Mouse (Mus musculus): ENCODE data around the gene Nufip2. TPM values are rescaled to one million over a fixed set of nuclear protein-coding genes. Genes with fewer than 3 reads are reported as not detected.
A peak's percentile ranks its signal among the peaks of the same experiment; 100 is the strongest.
"Not testable (repeated sequence)": the region's sequence is repeated elsewhere in the genome, so short reads cannot be mapped to it uniquely, and the experiment has no call there.

Gene Nufip2
- polyA plus RNA-seq, 1 experiment from 2014 or later = 5.3 TPM

DNA sequence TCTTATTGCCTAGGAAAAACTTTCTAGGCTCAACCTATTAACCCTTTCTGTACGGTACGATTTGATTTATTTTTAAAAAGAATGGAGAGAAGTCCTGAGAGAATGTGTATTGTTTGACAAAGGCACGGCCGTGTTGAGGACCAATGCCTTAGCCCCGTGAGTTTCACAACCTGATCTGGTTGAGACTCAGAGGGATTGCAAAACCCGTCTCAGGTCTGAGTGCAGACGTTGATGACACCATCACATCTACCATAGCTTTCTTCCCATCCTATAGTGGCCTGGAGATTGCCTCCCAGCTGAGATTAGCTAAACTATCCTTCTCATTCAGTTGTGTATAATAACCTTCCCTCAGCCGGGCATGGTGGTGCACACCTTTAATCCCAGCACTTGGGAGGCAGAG lies 21.9 kb upstream of the Nufip2 start:
- no peaks in the 10 kb centered on the region for H3K36me3 ChIP-seq (ENCODE audit: control insufficient read depth, insufficient read depth, low read length)
- H3K4me2 ChIP-seq = no peak overlapping the region
- H3K4me1 ChIP-seq (replicated peaks; ENCODE audit: control insufficient read depth, insufficient read depth, low read length) = no peaks in the 10 kb centered on the region
- ATAC-seq (replicated peaks; ENCODE audit: low FRiP score) (no peak), DNase-seq (ENCODE audit: low spot score) (no peak)
- no peaks in the 10 kb centered on the region for H3K27me3 ChIP-seq (replicated peaks; ENCODE audit: control insufficient read depth, insufficient read depth, low read length)
- 82% methylated on average over 8 of the region's 8 CpGs for WGBS
- no peak overlapping the region for H3K4me3 ChIP-seq (ENCODE audit: low read depth, low read length)
- H3K9ac ChIP-seq (ENCODE audit: low read depth, low read length) = no peak overlapping the region
- H3K9me3 ChIP-seq (ENCODE audit: control insufficient read depth, low read length) = no peaks in the 10 kb centered on the region
- no peak overlapping the region for H3K27ac ChIP-seq (ENCODE audit: low read depth, low read length)

DNA sequence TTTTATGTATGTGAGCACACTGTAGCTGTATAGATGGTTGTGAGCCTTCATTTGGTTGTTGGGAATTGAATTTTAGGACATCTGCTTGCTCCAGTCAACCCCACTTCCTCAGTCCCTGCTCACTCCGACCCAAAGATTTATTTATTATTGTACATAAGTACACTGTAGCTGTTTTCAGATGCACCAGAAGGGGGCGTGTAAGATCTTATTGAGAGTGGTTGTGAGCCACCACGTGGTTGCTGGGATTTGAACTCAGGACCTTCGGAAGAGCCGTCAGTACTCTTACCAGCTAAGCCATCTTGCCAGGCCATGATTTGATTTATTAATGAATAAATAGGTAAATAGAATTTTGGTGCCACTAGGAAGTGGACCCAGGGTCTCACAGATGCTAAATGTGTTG lies 20.6 kb upstream of the Nufip2 start:
- H3K27ac ChIP-seq (ENCODE audit: low read depth, low read length); ATAC-seq (replicated peaks; ENCODE audit: low FRiP score); H3K4me2 ChIP-seq; H3K4me3 ChIP-seq (ENCODE audit: low read depth, low read length); H3K4me1 ChIP-seq (replicated peaks; ENCODE audit: control insufficient read depth, insufficient read depth, low read length); DNase-seq (ENCODE audit: low spot score); H3K9me3 ChIP-seq (ENCODE audit: control insufficient read depth, low read length); H3K9ac ChIP-seq (ENCODE audit: low read depth, low read length); H3K27me3 ChIP-seq (replicated peaks; ENCODE audit: control insufficient read depth, insufficient read depth, low read length); H3K36me3 ChIP-seq (ENCODE audit: control insufficient read depth, insufficient read depth, low read length): not testable (repeated sequence)
- WGBS = 74% methylated on average over 5 of the region's 5 CpGs

DNA sequence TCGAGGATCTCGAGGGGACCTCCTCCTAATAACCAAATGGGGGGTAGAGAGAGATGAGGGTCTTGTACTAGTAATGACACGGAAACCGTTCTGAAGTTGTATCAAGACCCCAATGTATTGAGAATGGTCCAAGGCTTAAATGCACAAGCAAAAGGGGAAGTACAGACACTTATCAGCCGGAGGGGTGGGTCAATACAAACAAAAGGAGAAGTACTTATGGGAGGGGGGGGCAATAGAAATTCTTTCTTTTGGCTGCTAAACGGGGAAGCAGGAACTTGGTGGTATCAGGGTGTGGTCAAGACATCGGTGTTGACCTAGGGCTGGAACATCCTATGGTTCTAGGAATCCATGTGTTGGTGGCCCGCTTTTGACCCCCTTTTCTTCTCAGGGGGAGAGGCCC lies 19.2 kb upstream of the Nufip2 start:
- not testable (repeated sequence) for H3K36me3 ChIP-seq (ENCODE audit: control insufficient read depth, insufficient read depth, low read length); H3K4me3 ChIP-seq (ENCODE audit: low read depth, low read length)

DNA sequence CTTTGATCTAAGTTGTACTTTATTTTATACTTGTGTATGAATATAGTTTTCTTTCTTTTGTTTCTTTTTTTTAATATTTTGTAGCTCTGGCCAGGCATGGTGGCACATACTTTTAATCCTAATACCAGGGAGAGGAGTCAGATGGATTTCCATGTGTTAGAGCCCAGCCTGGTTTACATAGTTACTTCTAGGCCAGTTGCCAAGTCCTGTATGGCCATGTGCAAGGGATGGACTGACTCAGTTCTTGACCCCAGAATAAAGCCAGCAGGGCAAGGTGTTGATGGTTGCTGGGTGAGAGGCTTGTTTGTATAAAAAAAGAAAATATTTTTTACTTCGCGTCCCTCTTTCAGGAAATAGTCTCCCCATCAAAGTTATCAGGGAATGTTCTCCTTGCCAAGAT lies 13.2 kb upstream of the Nufip2 start:
- H3K4me1 ChIP-seq (replicated peaks; ENCODE audit: control insufficient read depth, insufficient read depth, low read length) = no peaks in the 10 kb centered on the region
- no peak overlapping the region for H3K27ac ChIP-seq (ENCODE audit: low read depth, low read length)
- H3K4me3 ChIP-seq (ENCODE audit: low read depth, low read length) = no peak overlapping the region
- DNase-seq (ENCODE audit: low spot score) (no peak), ATAC-seq (replicated peaks; ENCODE audit: low FRiP score) (no peak)
- no peak overlapping the region for H3K4me2 ChIP-seq
- WGBS = 94% methylated on average over 2 of the region's 2 CpGs
- no peak overlapping the region for H3K9ac ChIP-seq (ENCODE audit: low read depth, low read length)
- no peaks in the 10 kb centered on the region for H3K9me3 ChIP-seq (ENCODE audit: control insufficient read depth, low read length)
- no peaks in the 10 kb centered on the region for H3K27me3 ChIP-seq (replicated peaks; ENCODE audit: control insufficient read depth, insufficient read depth, low read length)
- H3K36me3 ChIP-seq (ENCODE audit: control insufficient read depth, insufficient read depth, low read length) = no peaks in the 10 kb centered on the region

More for the DNA sequence above, 19.2 kb upstream of the Nufip2 start:
- not testable (repeated sequence) for H3K9me3 ChIP-seq (ENCODE audit: control insufficient read depth, low read length); H3K9ac ChIP-seq (ENCODE audit: low read depth, low read length); DNase-seq (ENCODE audit: low spot score); H3K4me1 ChIP-seq (replicated peaks; ENCODE audit: control insufficient read depth, insufficient read depth, low read length); ATAC-seq (replicated peaks; ENCODE audit: low FRiP score); H3K4me2 ChIP-seq; H3K27me3 ChIP-seq (replicated peaks; ENCODE audit: control insufficient read depth, insufficient read depth, low read length); H3K27ac ChIP-seq (ENCODE audit: low read depth, low read length)
- WGBS = 72% methylated on average over 8 of the region's 8 CpGs

DNA sequence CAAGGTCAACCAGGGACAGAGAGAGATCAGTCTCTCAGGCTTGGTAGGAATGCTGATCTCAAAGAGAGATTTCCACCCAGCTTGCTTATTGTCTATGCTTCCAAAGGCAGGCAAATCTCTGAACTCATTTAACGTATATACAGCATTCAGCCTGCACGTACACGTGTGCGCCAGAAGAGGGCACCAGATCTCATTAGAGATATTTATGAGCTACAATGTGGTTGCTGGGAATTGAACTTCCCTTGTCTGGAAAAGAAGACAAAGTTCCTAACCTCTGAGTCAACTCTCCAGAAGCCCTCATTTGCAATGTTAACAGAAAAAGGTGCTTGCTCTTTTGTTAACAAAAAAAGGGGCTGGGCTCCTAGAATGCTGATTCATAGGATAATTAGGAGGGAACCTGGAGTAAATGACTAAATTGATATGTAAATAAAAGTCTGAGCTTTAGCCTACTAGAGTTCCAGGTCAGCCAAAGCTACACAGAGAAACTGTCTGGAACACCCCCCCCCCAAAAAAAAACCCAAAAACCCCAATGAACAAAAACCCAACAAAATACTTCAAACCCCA lies 12.4 kb upstream of the Nufip2 start:
- Histone ChIP-seq H3K36me3 (ENCODE audit: control insufficient read depth, insufficient read depth, low read length) (no peaks in the 10 kb centered on the region), H3K4me2 (no peak overlapping the region), H3K9ac (ENCODE audit: low read depth, low read length) (no peak overlapping the region), H3K4me1 (replicated peaks; ENCODE audit: control insufficient read depth, insufficient read depth, low read length) (no peaks in the 10 kb centered on the region), H3K4me3 (ENCODE audit: low read depth, low read length) (no peak overlapping the region), H3K9me3 (ENCODE audit: control insufficient read depth, low read length) (no peaks in the 10 kb centered on the region), H3K27me3 (replicated peaks; ENCODE audit: control insufficient read depth, insufficient read depth, low read length) (no peaks in the 10 kb centered on the region), H3K27ac (ENCODE audit: low read depth, low read length) (no peak overlapping the region)
- DNase-seq (ENCODE audit: low spot score) = no peak
- no peak for ATAC-seq (replicated peaks; ENCODE audit: low FRiP score)
- WGBS = 66% methylated on average over 4 of the region's 4 CpGs

DNA sequence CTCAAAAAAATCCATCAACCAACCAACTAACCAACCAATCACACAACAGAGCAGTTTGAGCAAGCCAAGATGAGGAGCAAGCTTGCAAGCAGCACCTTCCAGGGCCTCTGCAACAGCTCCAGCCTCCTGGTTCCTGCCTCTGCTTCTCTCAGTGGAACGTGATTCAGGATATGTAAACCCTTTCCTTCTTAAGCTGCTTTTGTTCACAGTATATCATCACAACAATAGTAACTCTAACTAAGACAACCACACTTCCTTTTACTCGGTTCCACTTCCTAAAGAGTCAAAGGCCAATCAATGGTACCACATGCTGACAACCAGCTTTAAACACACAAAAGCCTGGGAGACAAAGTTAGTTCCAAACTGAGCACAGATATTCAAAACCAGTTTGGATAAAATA lies 5.9 kb upstream of the Nufip2 start:
- no peaks in the 10 kb centered on the region for H3K9me3 ChIP-seq (ENCODE audit: control insufficient read depth, low read length)
- H3K27ac ChIP-seq (ENCODE audit: low read depth, low read length) = no peak overlapping the region
- no peak overlapping the region for H3K4me2 ChIP-seq
- ATAC-seq (replicated peaks; ENCODE audit: low FRiP score) (no peak), DNase-seq (ENCODE audit: low spot score) (no peak)
- no peaks in the 10 kb centered on the region for H3K27me3 ChIP-seq (replicated peaks; ENCODE audit: control insufficient read depth, insufficient read depth, low read length)
- WGBS = 37% methylated on average over 2 of the region's 2 CpGs
- no peak overlapping the region for H3K4me3 ChIP-seq (ENCODE audit: low read depth, low read length)
- no peaks in the 10 kb centered on the region for H3K36me3 ChIP-seq (ENCODE audit: control insufficient read depth, insufficient read depth, low read length)
- H3K4me1 ChIP-seq (replicated peaks; ENCODE audit: control insufficient read depth, insufficient read depth, low read length) = no peaks in the 10 kb centered on the region; the same call in 1 of the 2 replicates
- no peak overlapping the region for H3K9ac ChIP-seq (ENCODE audit: low read depth, low read length)

DNA sequence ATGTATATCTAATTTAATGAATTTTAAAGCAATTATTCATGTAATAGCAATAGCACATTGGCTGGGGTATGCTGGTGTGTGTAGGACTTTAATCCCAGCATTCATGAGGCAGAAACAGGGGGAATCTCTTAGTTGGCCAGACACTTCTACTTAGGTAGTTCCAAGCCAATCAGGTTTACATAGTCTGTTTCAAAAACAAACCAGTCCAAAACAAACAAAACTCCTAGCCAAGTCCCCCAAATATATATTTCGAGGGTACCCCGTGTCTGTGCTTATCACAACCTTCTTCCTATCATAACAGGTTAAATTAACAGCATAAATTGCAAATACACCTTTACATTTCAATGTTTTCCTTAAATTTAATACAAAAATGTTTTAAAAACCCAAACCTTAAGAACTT lies 1.1 kb upstream of the Nufip2 start:
- Histone ChIP-seq H3K9ac (ENCODE audit: low read depth, low read length) (no peak overlapping the region), H3K27ac (ENCODE audit: low read depth, low read length) (no peak overlapping the region), H3K36me3 (ENCODE audit: control insufficient read depth, insufficient read depth, low read length) (peaks cover 2% of the 10 kb centered on the region; the same call in 1 of the 2 replicates), H3K4me2 (peak overlapping the region; percentile 34; the same call in 1 of the 2 replicates), H3K4me1 (replicated peaks; ENCODE audit: control insufficient read depth, insufficient read depth, low read length) (peaks cover 4% of the 10 kb centered on the region), H3K4me3 (ENCODE audit: low read depth, low read length) (no peak overlapping the region), H3K27me3 (replicated peaks; ENCODE audit: control insufficient read depth, insufficient read depth, low read length) (no peaks in the 10 kb centered on the region), H3K9me3 (ENCODE audit: control insufficient read depth, low read length) (no peaks in the 10 kb centered on the region)
- DNase-seq (ENCODE audit: low spot score) (no peak), ATAC-seq (replicated peaks; ENCODE audit: low FRiP score) (no peak)
- WGBS = 62% methylated on average over 2 of the region's 2 CpGs

DNA sequence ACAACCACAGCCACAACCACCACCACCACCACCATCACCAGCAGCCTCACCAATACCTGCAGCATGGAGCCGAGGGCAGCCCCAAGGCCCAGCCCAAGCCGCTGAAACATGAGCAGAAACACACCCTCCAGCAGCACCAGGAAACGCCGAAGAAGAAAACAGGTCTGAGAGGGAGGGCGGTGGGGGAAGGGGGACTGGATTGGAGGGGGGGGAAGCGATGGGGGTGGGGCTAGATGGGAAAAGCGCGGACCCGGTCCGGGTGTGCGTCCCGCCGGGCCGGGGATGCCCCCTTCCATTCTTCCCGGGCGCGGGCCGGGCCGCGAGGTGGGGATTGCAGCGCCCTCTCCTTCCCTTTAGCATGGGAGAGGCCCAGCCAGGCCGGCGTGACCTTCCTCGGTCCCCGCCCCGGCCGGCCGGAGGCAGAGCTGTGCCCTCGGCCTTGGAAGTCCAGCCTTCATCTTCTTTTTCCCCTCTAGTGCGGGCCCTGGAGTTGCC lies 438 bp downstream of the Nufip2 start:
- peaks cover 2% of the 10 kb centered on the region; the same call in 1 of the 2 replicates for H3K36me3 ChIP-seq (ENCODE audit: control insufficient read depth, insufficient read depth, low read length)
- H3K27ac ChIP-seq (ENCODE audit: low read depth, low read length) = peak overlapping the region; percentile 96
- H3K4me1 ChIP-seq (replicated peaks; ENCODE audit: control insufficient read depth, insufficient read depth, low read length) = peaks cover 4% of the 10 kb centered on the region
- peak overlapping the region; percentile 69 for H3K4me2 ChIP-seq
- H3K4me3 ChIP-seq (ENCODE audit: low read depth, low read length) = peak overlapping the region; percentile 71
- WGBS = under 1% methylated on average over 30 of the region's 30 CpGs
- ATAC-seq (replicated peaks; ENCODE audit: low FRiP score) (peak; percentile 26), DNase-seq (ENCODE audit: low spot score) (peak; percentile 67)
- H3K9me3 ChIP-seq (ENCODE audit: control insufficient read depth, low read length) = no peaks in the 10 kb centered on the region
- peak overlapping the region; percentile 98 for H3K9ac ChIP-seq (ENCODE audit: low read depth, low read length)
- no peaks in the 10 kb centered on the region for H3K27me3 ChIP-seq (replicated peaks; ENCODE audit: control insufficient read depth, insufficient read depth, low read length)

DNA sequence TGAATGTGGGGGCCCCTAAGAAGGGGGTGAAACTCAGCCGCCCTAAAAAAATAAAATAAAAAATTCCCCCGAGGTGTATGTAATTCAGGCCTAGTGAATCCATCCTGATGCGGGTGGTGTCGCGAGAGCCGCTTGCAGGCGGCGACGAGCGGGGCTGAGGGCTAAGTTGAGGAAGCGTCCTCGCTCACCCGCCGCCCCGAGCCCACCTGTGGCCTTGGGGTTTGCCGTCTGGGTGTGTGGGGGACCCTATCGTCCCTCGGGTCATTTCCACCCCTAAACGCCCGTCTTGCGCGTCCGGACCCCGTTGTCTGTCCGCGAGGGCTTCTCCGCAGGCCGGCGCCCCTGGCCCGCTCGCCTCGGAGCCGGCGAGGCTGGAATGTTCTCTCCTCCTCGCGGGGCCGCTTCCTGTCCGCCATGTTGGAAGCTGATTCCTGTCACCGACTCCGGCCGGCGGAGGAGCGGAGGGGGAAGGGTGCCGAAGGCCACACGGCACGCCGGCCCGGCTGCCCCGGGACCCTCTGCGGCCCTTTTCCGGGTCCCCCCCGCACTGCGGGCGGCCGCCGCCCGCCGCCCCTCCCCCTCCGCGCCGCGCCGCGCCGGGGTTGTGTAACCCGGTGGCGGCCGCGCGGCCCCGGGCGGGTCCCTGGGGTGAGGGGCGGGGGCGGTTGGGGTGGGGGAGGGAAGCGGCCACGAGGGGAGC lies 1.0 kb downstream of the Nufip2 start:
- H3K27me3 ChIP-seq (replicated peaks; ENCODE audit: control insufficient read depth, insufficient read depth, low read length) = no peaks in the 10 kb centered on the region
- peak overlapping the region; percentile 69 for H3K4me2 ChIP-seq
- DNase-seq (ENCODE audit: low spot score) (peak; percentile 80), ATAC-seq (replicated peaks; ENCODE audit: low FRiP score) (peak; percentile 42)
- H3K4me1 ChIP-seq (replicated peaks; ENCODE audit: control insufficient read depth, insufficient read depth, low read length) = peaks cover 4% of the 10 kb centered on the region
- H3K27ac ChIP-seq (ENCODE audit: low read depth, low read length) = peak overlapping the region; percentile 96
- peak overlapping the region; percentile 98 for H3K9ac ChIP-seq (ENCODE audit: low read depth, low read length)
- peaks cover 8% of the 10 kb centered on the region for H3K36me3 ChIP-seq (ENCODE audit: control insufficient read depth, insufficient read depth, low read length)
- H3K9me3 ChIP-seq (ENCODE audit: control insufficient read depth, low read length) = no peaks in the 10 kb centered on the region
- H3K4me3 ChIP-seq (ENCODE audit: low read depth, low read length) = peak overlapping the region; percentile 71
- under 1% methylated on average over 69 of the region's 76 CpGs for WGBS
